Mouse (Mus musculus) intestine, embryonic 15.5 days (tissue): Measurements from ENCODE around the gene Rap1b. TPM values are rescaled to one million over a fixed set of nuclear protein-coding genes. Genes with fewer than 3 reads are reported as not detected.
"Not testable (repeated sequence)": the region's sequence is repeated elsewhere in the genome, so short reads cannot be mapped to it uniquely, and the experiment has no call there.

Experiments
- ATAC-seq: fragments of 200-750 bp; cut with Nextera tagmentation; 2 replicates; pipeline ENCODE4 v1.8.0; 2017; ENCODE audit warnings: moderate TSS enrichment, moderate library complexity
- H3K27ac ChIP-seq: fragments of 300-500 bp; sonication (generic); 2 replicates; pipeline ENCODE4 v1.5.1; 2015; ENCODE audit warnings: mild to moderate bottlenecking, inconsistent platforms
- H3K27me3 ChIP-seq: fragments of 300-500 bp; sonication (generic); replicated peaks from 2 replicates; pipeline ENCODE4 v1.6.1; 2015; ENCODE audit warnings: inconsistent platforms
- H3K36me3 ChIP-seq: fragments of 300-500 bp; sonication (generic); 2 replicates; pipeline ENCODE4 v1.6.1; 2015; ENCODE audit warnings: inconsistent platforms
- H3K4me1 ChIP-seq: fragments of 300-500 bp; sonication (generic); replicated peaks from 2 replicates; pipeline ENCODE4 v1.6.1; 2015; ENCODE audit warnings: inconsistent platforms
- H3K4me2 ChIP-seq: fragments of 300-500 bp; sonication (generic); replicated peaks from 2 replicates; pipeline ENCODE4 v1.6.1; 2015; ENCODE audit warnings: mild to moderate bottlenecking, inconsistent platforms
- H3K4me3 ChIP-seq: fragments of 300-500 bp; sonication (generic); replicated peaks from 2 replicates; pipeline ENCODE4 v1.5.1; 2015; ENCODE audit warnings: inconsistent platforms
- H3K9ac ChIP-seq: fragments of 300-500 bp; sonication (generic); 2 replicates; pipeline ENCODE4 v1.6.1; 2015; ENCODE audit warnings: inconsistent platforms
- H3K9me3 ChIP-seq: fragments of 300-500 bp; sonication (generic); 2 replicates; pipeline ENCODE4 v1.6.1; 2016; ENCODE audit warnings: inconsistent platforms
- WGBS: fragments of 180-500 bp; shearing (Covaris S2); methylation state at CpG from one replicate; pipeline ENCODE4 v1.1.7; 2015; 5-methylcytosine and 5-hydroxymethylcytosine counted together
- polyA plus RNA-seq: library from polyadenylated mRNA; unstranded; fragments of >200 nt; fragmentation: Nextera tagmentation; extraction: Ambion mirVana; gene quantifications from 2 replicates; pipeline ENCODE4 v1.2.1, GENCODE M21; 2015

The Rap1b gene
- polyA plus RNA-seq, result 169 and 180 TPM in 2 replicates

GRCm38 (mm10) chr10:117845597-117846259, at the start of gene Rap1b:
Gene Rap1b (minus strand): TSS chr10:117846035.
- peak within 1 kb of the TSS; percentile 98 for H3K27ac ChIP-seq
- no peaks in the 10 kb centered on the region for H3K27me3 ChIP-seq
- H3K9ac ChIP-seq, result peak within 1 kb of the TSS; percentile 93
- H3K36me3 ChIP-seq, result no peaks in the 10 kb centered on the region
- H3K4me2 ChIP-seq, result peak within 1 kb of the TSS; percentile 73
- under 1% methylated on average over 103 of the region's 112 CpGs for WGBS
- no peaks in the 10 kb centered on the region for H3K9me3 ChIP-seq
- H3K4me1 ChIP-seq, result peaks cover 9% of the 10 kb centered on the region; the same call in 1 of the 2 replicates
- peak within 1 kb of the TSS; percentile 87 for H3K4me3 ChIP-seq
- ATAC-seq, result peak; percentile 96

GRCm38 (mm10) chr10:117895186-117895585, 49.4 kb upstream of the Rap1b start:
- Histone ChIP-seq H3K4me3 (no peak overlapping the region), H3K4me2 (no peak overlapping the region), H3K27me3 (no peaks in the 10 kb centered on the region), H3K9ac (no peak overlapping the region), H3K9me3 (no peaks in the 10 kb centered on the region), H3K36me3 (no peaks in the 10 kb centered on the region), H3K27ac (no peak overlapping the region), H3K4me1 (peaks cover 4% of the 10 kb centered on the region; the same call in 1 of the 2 replicates)
- 74% methylated on average over 4 of the region's 4 CpGs for WGBS
- ATAC-seq, result no peak

- H3K4me1 ChIP-seq, result peaks cover under 1% of the 10 kb centered on the region; the same call in 1 of the 2 replicates
- no peak overlapping the region for H3K27ac ChIP-seq
- no peak overlapping the region for H3K9ac ChIP-seq
- no peaks in the 10 kb centered on the region for H3K9me3 ChIP-seq
- no peak overlapping the region for H3K4me3 ChIP-seq
- H3K4me2 ChIP-seq, result no peak overlapping the region
- no peaks in the 10 kb centered on the region for H3K27me3 ChIP-seq
- WGBS, result 90% methylated on average over 17 of the region's 17 CpGs
- no peak for ATAC-seq
- H3K36me3 ChIP-seq, result no peaks in the 10 kb centered on the region
These were observed 48.5 kb upstream of the Rap1b start for GRCm38 (mm10) chr10:117894114-117895035.

- 42% methylated on average over 13 of the region's 13 CpGs for WGBS
- not testable (repeated sequence) for H3K4me1 ChIP-seq, H3K9me3 ChIP-seq, ATAC-seq, H3K36me3 ChIP-seq, H3K27ac ChIP-seq, H3K4me3 ChIP-seq, H3K4me2 ChIP-seq, H3K9ac ChIP-seq, H3K27me3 ChIP-seq
These were observed 47.3 kb upstream of the Rap1b start for GRCm38 (mm10) chr10:117893128-117893527.

- H3K4me1 ChIP-seq, result no peaks in the 10 kb centered on the region
- H3K27ac ChIP-seq, result no peak overlapping the region
- WGBS, result 83% methylated on average over 10 of the region's 10 CpGs
- ATAC-seq, result no peak
- H3K36me3 ChIP-seq, result no peaks in the 10 kb centered on the region
- H3K9ac ChIP-seq, result no peak overlapping the region
- H3K4me3 ChIP-seq, result no peak overlapping the region
- no peak overlapping the region for H3K4me2 ChIP-seq
- no peaks in the 10 kb centered on the region for H3K27me3 ChIP-seq
- no peaks in the 10 kb centered on the region for H3K9me3 ChIP-seq
These were observed 45.5 kb upstream of the Rap1b start for GRCm38 (mm10) chr10:117891327-117891726.

- 55% methylated on average over 15 of the region's 15 CpGs for WGBS
- no peaks in the 10 kb centered on the region for H3K4me1 ChIP-seq
- H3K27me3 ChIP-seq, result no peaks in the 10 kb centered on the region
- peak overlapping the region; percentile 0; the same call in 1 of the 2 replicates for H3K4me2 ChIP-seq
- no peak overlapping the region for H3K27ac ChIP-seq
- H3K9me3 ChIP-seq, result no peaks in the 10 kb centered on the region
- H3K4me3 ChIP-seq, result no peak overlapping the region
- no peak; the same call in 1 of the 2 replicates for ATAC-seq
- no peak overlapping the region for H3K9ac ChIP-seq
- H3K36me3 ChIP-seq, result no peaks in the 10 kb centered on the region
These were observed 43.0 kb upstream of the Rap1b start for GRCm38 (mm10) chr10:117888822-117889221.

GRCm38 (mm10) chr10:117885358-117885757, 39.5 kb upstream of the Rap1b start:
- Histone ChIP-seq H3K27ac (no peak overlapping the region), H3K9me3 (no peaks in the 10 kb centered on the region), H3K27me3 (no peaks in the 10 kb centered on the region), H3K4me2 (no peak overlapping the region), H3K4me1 (no peaks in the 10 kb centered on the region), H3K4me3 (no peak overlapping the region), H3K36me3 (no peaks in the 10 kb centered on the region), H3K9ac (no peak overlapping the region)
- WGBS, result 48% methylated on average over 4 of the region's 4 CpGs
- no peak for ATAC-seq

- no peaks in the 10 kb centered on the region for H3K4me1 ChIP-seq
- no peak for ATAC-seq
- no peak overlapping the region for H3K4me3 ChIP-seq
- H3K27me3 ChIP-seq, result no peaks in the 10 kb centered on the region
- H3K9me3 ChIP-seq, result no peaks in the 10 kb centered on the region
- no peak overlapping the region for H3K4me2 ChIP-seq
- no peaks in the 10 kb centered on the region for H3K36me3 ChIP-seq
- H3K27ac ChIP-seq, result no peak overlapping the region
- 71% methylated on average over 5 of the region's 5 CpGs for WGBS
- no peak overlapping the region for H3K9ac ChIP-seq
These were observed 38.9 kb upstream of the Rap1b start for GRCm38 (mm10) chr10:117884760-117885159.

GRCm38 (mm10) chr10:117883438-117883837, 37.6 kb upstream of the Rap1b start:
- H3K36me3 ChIP-seq, result no peaks in the 10 kb centered on the region
- no peaks in the 10 kb centered on the region for H3K27me3 ChIP-seq
- no peak overlapping the region for H3K4me3 ChIP-seq
- no peak overlapping the region for H3K27ac ChIP-seq
- ATAC-seq, result no peak
- 90% methylated on average over 8 of the region's 8 CpGs for WGBS
- H3K9ac ChIP-seq, result no peak overlapping the region
- H3K4me2 ChIP-seq, result no peak overlapping the region
- no peaks in the 10 kb centered on the region for H3K4me1 ChIP-seq
- H3K9me3 ChIP-seq, result no peaks in the 10 kb centered on the region

GRCm38 (mm10) chr10:117878628-117879027, 32.8 kb upstream of the Rap1b start:
- no peak overlapping the region for H3K4me2 ChIP-seq
- H3K27me3 ChIP-seq, result no peaks in the 10 kb centered on the region

GRCm38 (mm10) chr10:117876801-117877200, 31.0 kb upstream of the Rap1b start:
- H3K36me3 ChIP-seq, result no peaks in the 10 kb centered on the region
- 79% methylated on average over 8 of the region's 8 CpGs for WGBS
- no peaks in the 10 kb centered on the region for H3K9me3 ChIP-seq
- H3K4me2 ChIP-seq, result no peak overlapping the region
- H3K9ac ChIP-seq, result no peak overlapping the region
- no peak overlapping the region for H3K27ac ChIP-seq
- H3K4me3 ChIP-seq, result no peak overlapping the region
- no peak for ATAC-seq
- no peaks in the 10 kb centered on the region for H3K4me1 ChIP-seq
- H3K27me3 ChIP-seq, result no peaks in the 10 kb centered on the region

More at GRCm38 (mm10) chr10:117878628-117879027, 32.8 kb upstream of the Rap1b start:
- Histone ChIP-seq H3K27ac (no peak overlapping the region), H3K4me1 (no peaks in the 10 kb centered on the region), H3K36me3 (no peaks in the 10 kb centered on the region), H3K9ac (no peak overlapping the region), H3K9me3 (no peaks in the 10 kb centered on the region), H3K4me3 (no peak overlapping the region)
- ATAC-seq, result no peak
- WGBS, result 82% methylated on average over 9 of the region's 9 CpGs

- H3K27me3 ChIP-seq, result no peaks in the 10 kb centered on the region
- H3K4me2 ChIP-seq, result no peak overlapping the region
- H3K27ac ChIP-seq, result no peak overlapping the region
- 75% methylated on average over 18 of the region's 18 CpGs for WGBS
- peak; percentile 65; the same call in 1 of the 2 replicates for ATAC-seq
- H3K9ac ChIP-seq, result no peak overlapping the region
- no peaks in the 10 kb centered on the region for H3K4me1 ChIP-seq
- no peak overlapping the region for H3K4me3 ChIP-seq
- H3K9me3 ChIP-seq, result no peaks in the 10 kb centered on the region
- no peaks in the 10 kb centered on the region for H3K36me3 ChIP-seq
These were observed 30.6 kb upstream of the Rap1b start for GRCm38 (mm10) chr10:117876400-117876799.
